Mouse (Mus musculus): Measurements from ENCODE around the gene Ccdc85a.
"Not testable (repeated sequence)": the region's sequence is repeated elsewhere in the genome, so short reads cannot be mapped to it uniquely, and the experiment has no call there.

Gene Ccdc85a

DNA sequence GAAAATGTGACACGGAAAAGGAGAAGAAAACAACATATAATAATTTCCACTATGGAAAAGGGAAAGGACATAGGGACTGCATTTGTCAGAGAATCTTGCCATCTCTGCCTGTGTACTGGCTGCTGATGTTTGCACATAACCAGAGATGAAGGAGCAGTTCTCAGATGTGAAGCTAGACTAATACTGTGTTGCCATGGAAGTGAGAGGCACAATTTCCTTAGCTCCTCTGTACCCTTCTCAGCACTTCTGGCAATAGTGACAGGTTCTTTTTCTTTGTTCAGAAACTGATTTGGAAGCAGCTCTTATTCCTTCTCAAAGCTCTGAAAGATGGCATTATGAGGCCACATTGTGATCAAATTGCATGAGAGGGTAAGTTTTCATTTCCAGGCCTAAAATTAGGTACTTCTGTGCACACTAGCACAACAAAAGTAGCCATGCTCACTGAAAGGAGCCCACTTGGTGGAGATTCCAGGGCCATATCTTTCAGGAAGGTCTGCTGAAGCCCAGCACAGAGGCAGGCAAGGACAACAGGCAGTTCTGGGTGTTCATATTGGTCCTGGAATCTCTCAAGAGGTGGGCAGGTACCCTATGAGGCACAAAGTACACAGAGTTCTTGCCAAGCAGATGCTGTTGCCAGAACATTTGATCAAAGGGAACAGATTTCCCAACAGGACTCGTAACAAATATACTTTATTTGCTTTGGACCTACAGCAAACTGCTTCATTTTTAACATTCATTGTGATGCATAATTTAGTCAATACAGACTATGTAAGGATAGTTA, 161.5 kb downstream of the Ccdc85a start:
- peak; percentile 7 to 9 for DNase-seq (ENCODE audit: low spot score in 2 of 2)

DNA sequence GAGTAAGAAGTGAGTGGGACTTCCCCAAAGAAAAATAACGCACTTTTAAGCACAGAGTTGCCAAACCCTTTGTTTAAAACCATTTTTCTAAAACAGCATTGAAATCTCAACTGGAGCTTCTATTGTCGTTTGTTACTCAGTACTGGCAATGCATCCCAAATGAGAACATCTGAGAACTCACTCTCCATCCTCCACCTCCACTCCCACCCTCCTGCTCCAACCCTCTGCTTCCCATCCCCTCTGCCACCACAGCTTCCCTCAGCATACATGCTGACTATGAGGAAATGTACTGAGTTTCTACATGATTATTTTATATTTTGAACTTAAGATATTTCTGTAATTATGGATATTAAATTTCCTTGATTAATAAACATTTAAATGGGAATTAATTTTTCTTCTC, 168.3 kb downstream of the Ccdc85a start:
- DNase-seq (ENCODE audit: low spot score in 2 of 2), result no peak

DNA sequence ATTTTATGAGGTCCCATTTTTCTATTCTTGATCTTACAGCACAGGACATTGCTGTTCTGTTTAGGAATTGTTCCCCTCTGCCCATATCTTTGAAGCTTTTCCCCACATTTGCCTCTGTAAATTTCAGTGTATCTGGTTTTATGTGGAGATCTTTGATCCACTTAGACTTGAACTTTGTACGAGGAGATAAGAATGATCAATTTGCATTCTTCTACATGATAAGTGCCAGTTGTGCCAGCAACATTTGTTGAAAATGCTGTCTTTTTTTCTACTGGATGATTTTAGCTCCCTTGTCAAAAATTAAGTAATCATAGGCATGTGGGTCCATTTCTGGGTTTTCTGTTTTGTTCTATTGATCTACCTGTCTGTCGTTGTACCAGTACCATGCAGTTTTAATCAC, 174.2 kb downstream of the Ccdc85a start:
- not testable (repeated sequence) for DNase-seq (ENCODE audit: low spot score in 2 of 2)

DNA sequence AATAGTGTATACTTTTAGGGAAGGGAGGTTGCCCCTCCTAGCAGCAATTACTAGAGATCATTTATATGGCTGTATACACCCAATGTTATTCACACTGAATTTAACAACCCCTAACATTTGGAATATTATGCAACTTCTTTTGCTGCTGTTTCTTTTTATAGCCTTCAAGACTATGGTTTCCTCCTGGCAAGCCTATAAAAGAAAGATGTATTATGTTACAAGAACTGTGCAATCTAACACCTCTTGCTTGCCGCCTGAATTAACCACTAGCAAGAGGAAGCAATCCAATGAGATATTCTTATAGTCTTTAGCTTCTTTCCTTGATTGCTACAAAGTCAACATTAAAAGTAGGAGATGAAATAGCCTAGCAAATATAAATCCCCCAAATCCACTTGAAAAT, 187.0 kb downstream of the Ccdc85a start:
- no peak for DNase-seq (ENCODE audit: low spot score in 2 of 2)

DNA sequence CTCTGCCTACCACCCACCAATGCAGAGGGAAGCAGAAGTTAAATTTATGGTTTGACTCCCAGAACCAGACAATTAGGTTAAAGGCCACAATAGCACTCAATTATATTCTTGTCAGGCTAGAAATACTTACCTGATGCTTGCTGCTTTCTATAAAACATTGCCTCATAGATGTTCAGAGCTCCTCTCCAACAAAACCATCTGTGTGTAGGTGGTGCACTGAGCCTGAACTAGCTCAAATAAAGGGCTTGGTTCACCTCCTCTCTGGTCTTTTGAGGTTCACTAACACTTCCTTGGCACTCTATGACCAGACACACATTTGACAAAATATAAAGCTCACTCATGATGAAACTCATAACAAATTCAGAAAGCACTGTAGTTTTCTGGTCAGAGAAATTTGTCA, 208.2 kb downstream of the Ccdc85a start:
- no peak for DNase-seq (ENCODE audit: low spot score in 2 of 2)

DNA sequence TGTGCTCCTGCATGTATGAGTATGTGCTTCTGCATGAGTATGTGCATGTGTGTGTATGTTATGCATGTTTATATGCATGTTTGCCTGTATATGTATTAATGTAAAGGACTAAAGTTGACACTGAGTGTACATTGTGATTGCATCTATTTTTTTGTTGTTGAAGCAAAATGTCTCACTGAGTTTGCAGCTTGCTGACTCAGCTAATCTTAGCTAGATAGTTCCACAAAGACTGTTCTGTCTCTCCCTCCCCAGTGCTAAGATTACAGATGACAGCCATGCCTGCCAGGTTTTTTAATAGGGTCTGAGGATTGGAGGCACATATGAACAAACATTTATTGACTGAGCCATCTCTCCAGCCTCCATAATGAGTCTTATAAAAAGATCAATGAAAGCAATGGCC, 209.5 kb downstream of the Ccdc85a start:
- no peak for DNase-seq (ENCODE audit: low spot score in 2 of 2)

DNA sequence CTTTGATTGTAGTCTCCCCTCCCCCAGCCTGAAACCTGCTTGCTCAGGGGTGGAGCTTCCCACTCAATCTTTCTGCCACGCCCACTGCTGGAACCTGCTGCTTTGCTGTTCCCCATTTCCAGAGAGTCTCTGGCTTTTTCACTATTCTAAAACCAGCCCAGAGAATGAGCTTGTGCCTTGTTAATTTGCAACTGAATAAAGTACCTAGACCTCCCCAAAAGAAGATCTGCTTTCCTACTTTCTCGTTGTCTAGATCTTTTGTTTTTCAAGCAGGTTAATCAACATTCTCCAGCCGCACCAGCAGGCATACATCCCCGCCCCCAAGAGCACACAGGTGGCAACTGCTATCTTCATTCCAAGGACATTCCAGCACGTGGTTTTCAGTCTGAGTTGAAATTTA, 212.7 kb downstream of the Ccdc85a start:
- DNase-seq (ENCODE audit: low spot score in 2 of 2), result not testable (repeated sequence)

DNA sequence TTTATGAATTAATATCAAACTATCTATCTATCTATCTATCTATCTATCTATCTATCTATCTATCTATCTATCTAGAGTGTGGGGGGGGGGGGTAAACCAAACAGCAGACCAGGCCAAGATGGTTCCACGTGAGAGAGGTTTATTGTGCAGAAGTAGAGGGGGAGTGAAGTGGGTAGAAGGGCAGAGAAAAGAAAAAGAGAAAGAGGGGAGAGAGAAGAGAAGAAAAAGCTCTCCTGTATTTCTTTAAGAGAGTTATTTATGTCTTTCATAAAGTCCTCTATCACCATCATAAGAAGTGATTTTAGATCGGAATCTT, 218.2 kb downstream of the Ccdc85a start:
- no peak for DNase-seq (ENCODE audit: low spot score in 2 of 2)

DNA sequence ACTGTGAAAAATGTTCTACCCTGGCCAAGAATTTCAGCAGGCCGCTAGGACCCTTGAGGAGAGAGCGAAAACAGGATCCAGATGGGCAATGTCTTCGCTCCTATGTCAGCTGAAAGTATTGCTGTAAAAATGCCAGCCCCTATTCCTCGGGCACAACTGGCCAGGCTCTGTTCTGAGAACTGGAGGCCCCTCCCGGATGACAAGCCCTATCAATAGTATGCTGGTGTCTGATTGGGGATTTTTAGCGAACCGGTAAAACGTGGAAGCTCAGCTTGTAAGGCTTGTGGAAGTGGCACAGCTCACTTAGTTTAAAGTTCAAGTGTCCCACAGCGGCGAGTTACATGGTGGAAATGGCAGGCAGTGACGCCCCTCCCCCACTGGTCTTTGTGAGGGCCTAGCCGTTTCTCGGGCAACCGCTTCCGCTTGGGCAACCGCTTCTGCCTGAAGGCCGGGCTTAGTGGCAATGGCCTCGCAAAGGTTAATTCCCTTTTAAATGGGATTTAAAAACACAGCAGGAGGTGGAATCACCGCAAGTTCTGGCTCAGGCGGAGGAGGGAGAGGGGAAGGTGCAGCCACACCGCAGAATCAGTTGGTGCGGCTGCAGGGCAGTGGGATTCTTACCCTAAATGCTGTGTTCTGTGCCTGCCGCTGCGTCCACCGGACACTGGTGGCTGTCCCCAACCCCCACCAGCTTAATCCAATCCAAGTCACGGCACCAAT, 218.8 kb downstream of the Ccdc85a start:
- peak; percentile 68 to 69 for DNase-seq (ENCODE audit: low spot score in 2 of 2)

DNA sequence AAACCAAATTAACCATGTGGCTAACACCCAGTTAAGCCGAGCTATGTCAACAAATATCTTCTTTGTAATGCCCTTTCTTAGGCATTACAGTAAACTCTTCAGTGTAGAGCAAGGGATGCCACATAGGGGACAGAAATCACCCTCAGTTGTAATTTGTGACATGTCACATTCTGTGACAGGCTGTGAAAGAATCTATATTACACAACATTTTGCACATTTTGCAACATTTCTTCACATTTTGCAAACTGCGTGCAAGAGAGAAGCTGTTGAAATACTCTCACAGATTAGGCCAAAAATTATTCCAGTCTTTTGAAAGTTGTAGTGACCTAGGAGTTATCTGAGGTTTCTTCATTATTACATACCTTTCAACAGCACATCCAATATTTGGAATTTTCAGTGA, 240.7 kb downstream of the Ccdc85a start:
- DNase-seq (ENCODE audit: low spot score in 2 of 2), result no peak

DNA sequence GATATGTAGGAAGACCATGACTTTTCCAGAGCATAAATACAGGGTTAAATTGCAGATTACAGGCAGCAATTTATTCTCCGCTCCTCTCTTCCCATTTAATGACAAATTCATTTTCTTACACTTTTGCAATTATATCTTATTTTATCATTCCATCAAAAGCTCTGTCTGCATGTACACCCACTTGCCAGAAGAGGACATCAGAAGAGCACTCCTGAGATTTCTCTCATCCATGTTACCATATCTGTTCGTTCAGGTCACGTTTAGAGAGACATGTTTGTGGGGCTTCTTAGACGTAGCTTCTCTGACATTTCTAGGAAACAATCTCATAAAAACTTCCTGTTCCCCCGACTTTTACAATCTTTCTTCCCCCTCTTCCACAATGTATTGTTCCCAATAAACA, 242.2 kb downstream of the Ccdc85a start:
- no peak for DNase-seq (ENCODE audit: low spot score in 2 of 2)

DNA sequence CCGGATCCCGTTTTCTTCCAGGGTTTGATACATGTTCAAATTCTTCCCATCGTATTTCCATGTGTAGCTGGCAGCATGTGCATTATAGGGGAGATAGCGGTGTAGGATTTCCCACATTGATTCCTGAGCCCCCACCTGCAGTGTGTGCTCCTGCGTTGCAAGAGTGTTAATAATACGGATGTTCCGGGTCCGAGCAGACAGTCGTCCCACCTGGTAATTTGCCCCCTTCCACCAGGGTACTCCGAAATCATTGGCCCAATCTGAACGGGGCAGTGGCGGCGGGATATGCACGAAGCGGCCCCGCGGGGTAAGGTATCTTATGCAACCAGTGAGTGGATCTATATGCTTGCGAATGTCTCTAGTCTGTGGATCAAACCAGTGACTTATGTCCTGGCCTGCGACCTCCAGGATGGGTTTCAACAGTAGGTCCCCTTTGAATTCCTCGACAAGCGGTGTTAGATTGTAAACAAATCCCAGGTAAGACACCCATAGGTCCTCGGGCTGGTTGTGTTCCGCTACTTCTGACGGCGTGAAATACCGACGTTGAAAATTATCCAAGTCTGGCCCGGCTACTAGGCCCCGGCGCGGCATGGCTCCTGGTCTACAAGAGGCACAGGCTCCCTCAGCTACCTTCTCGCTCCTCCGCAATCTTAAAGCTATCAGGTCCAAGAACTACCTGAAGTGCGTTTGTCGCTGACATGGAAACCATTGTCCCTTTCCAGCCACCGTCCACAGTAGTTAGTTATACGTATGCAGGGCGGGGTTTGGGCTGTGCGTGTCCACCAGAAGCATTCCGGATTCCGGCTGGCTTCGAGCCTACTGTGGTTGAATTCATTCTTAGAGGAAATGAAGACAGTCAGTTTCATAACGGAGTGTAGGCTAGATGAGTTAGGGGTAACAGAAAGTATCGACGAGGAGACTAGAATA, 244.6 kb downstream of the Ccdc85a start, which contains the start of gene Gm6685:
Gene Gm6685 (minus strand): TSS at position 644 of the 927 bp plus-strand sequence.
- DNase-seq (ENCODE audit: low spot score in 2 of 2), result not testable (repeated sequence)

Measured in frontal cortex, postnatal 14 days (tissue).